Mouse (Mus musculus) C2C12 (cell line): ENCODE results near the gene Muc1.

ENCODE experiments used
- CTCF ChIP-seq: IDR thresholded peaks from one replicate; pipeline ENCODE4 v1.5.1; 2011; ENCODE audit not compliant: control insufficient read depth, insufficient read depth, insufficient read length
- MAX ChIP-seq: IDR thresholded peaks from one replicate; pipeline ENCODE4 v1.6.1; 2011; ENCODE audit warnings: mild to moderate bottlenecking, control low read depth
- MYOD1 ChIP-seq: IDR thresholded peaks from one replicate; pipeline ENCODE4 v1.6.1; 2011; ENCODE audit warnings: low read depth; ENCODE audit not compliant: control insufficient read depth, insufficient read length
- USF1 ChIP-seq: IDR thresholded peaks from one replicate; pipeline ENCODE4 v1.6.1; 2011; ENCODE audit warnings: low read depth, mild to moderate bottlenecking, control low read depth, moderate library complexity

DNA sequence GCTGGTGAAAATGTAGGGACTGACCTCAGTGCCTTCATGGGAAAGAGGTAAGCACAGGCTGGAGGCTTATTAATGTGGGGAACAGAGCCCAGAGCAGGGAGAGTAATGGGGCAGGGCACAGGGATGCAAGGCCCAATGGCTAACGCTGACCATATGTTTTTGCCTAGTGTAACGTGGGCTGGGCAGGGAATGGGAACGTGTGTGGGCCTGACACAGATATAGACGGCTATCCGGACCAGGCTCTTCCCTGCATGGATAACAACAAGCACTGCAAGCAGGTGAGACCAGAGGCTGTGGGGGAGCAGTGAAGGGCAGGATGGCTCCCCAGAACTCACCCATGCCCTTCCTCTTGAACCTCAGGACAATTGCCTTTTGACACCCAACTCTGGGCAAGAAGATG lies 7.7 kb upstream of the Muc1 start:
- no peak for TF ChIP-seq CTCF
- no peak for TF ChIP-seq USF1
- no peak for TF ChIP-seq MYOD1
- no peak for TF ChIP-seq MAX
